Mouse (Mus musculus) urinary bladder, postnatal 0 days (tissue): Measurements from ENCODE around the gene Usp28. TPM values are rescaled to one million over a fixed set of nuclear protein-coding genes. Genes with fewer than 3 reads are reported as not detected.

Experiments used
- polyA plus RNA-seq: library from polyadenylated mRNA; unstranded; fragments of >200 nt; fragmentation: Nextera tagmentation; extraction: Ambion mirVana; gene quantifications from 2 replicates; pipeline ENCODE4 v1.2.1, GENCODE M21; 2015

The Usp28 gene
- polyA plus RNA-seq, result 8.0 and 10.7 TPM in 2 replicates

GRCm38 (mm10) chr9:48984845-48985707, at the start of gene Usp28:
Gene Usp28 (plus strand): TSS chr9:48985375.

DNA sequence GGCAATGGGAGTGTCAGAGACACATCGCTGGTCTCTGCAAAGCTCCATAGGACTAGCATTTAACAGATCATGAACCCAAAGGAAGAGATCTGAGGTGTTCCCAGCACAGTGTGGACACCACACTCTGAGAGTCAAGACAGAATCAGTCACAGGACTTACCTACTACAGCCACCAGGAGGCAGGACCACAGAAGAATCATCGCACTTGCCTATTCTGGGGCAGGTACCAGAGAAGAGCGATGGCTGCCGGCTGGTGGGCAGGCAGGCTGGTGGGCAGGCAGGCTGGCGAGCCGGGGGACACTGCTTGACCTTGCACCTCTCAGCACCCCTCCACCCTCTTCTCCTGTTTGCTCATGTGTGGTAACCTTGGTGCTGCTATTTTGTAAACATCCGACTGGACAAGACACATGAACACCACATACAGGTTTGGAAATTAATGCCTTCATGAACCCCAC, 20.6 kb upstream of the Usp28 start, which contains the start of gene Htr3b:
TSS of gene Htr3b (minus strand) at position 404 of the 454 bp plus-strand sequence.

GRCm38 (mm10) chr9:49055333-49056205, 70.4 kb downstream of the Usp28 start, which contains the start of gene Zw10:
Gene Zw10 (plus strand): TSS chr9:49055613.

GRCm38 (mm10) chr9:49081107-49081506, 95.9 kb downstream of the Usp28 start, which contains the start of gene Tmprss5:
Gene Tmprss5 (plus strand): TSS chr9:49081260.

Other genes with a start within 250 kb of the Usp28 start
- 5.4 and 5.6 TPM in 2 replicates for gene Zbtb16, start 149.2 kb upstream of the Usp28 start, polyA plus RNA-seq
- 0.46 and 0.60 TPM in 2 replicates for gene Htr3a, start 74.3 kb upstream of the Usp28 start, polyA plus RNA-seq
- gene Htr3b, start 20.4 kb upstream of the Usp28 start, polyA plus RNA-seq, result 0.06 TPM in 1 of 2 replicates, not detected in the other
- 11.3 and 13.3 TPM in 2 replicates for gene Zw10, start 70.2 kb downstream of the Usp28 start, polyA plus RNA-seq
- gene Tmprss5, start 95.9 kb downstream of the Usp28 start, polyA plus RNA-seq, result 0.14 and 0.37 TPM in 2 replicates